Mouse (Mus musculus) heart, adult 8-10 months (tissue): ENCODE measurements around the gene C2cd3. TPM values are rescaled to one million over a fixed set of nuclear protein-coding genes. Genes with fewer than 3 reads are reported as not detected.
A peak's percentile ranks its signal among the peaks of the same experiment; 100 is the strongest.

ENCODE experiments used
- DNase-seq: peaks from one replicate; pipeline ENCODE4 v3.0.0; 2022; ENCODE audit warnings: low spot score
- total RNA-seq, 4 experiments: library from RNA; stranded (reverse); gene quantifications; 2 replicates each; pipeline ENCODE4 v1.2.4; 2022

The C2cd3 gene
- total RNA-seq, 4 experiments from 2014 or later: 7.5 to 9.7 (median 8.5) TPM

DNA sequence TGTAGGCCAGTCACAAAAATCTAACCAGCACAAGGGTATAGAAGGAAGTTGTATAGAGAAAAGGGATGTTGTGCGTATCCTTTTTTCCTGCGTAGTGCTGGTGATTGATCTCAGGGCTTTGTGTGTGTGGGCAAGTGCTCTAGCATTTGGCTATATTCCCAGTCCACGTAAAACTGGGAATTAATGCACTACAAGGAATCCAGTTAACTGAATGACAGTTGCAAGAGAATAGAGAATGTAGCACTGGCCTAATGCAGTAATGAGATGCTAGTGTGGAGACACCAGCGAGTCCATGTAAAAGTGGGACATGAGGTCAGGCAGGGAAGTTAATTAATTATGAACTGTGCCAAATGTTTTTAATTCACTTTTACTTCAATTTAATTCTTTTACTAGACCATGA, 30.7 kb downstream of the C2cd3 start:
- no peak for DNase-seq

DNA sequence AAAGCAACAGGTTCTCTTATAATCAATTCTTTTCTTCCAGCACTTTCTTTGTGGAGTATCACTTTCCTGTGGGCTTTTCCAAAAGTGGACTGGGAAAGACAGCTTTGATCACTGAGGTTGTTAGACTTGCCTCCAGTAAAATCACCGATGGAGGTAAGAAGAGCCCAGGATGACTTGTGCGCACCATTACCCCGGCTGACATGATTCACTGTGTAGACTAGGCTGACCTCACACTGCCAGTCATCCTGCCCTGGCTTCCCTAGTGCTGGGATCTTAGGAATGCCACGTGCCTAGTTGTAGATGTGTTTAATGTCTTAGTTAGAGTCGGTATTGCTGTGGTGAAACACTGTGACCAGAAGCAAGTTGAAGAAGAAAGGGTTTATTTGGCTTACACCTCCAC, 35.6 kb downstream of the C2cd3 start:
- no peak for DNase-seq

DNA sequence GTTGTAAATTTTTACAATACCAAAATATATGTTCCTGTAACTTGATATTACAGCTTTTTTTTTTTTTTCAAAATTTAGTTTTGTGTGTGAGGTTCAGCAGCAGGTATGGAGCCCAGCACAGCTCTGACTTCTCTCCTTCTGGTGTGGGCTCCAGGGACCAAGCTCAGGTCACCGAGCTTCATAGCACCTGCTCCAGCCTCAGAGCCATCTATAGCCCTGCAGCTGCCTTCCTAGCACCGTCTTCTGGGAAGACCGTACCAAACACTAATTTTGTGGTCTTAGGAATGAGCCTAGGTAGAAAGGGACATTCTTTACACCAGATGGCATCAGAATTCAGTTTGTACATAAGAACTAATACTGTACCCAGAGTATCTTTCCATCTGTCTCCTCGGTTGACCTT, 36.7 kb downstream of the C2cd3 start:
- no peak for DNase-seq

DNA sequence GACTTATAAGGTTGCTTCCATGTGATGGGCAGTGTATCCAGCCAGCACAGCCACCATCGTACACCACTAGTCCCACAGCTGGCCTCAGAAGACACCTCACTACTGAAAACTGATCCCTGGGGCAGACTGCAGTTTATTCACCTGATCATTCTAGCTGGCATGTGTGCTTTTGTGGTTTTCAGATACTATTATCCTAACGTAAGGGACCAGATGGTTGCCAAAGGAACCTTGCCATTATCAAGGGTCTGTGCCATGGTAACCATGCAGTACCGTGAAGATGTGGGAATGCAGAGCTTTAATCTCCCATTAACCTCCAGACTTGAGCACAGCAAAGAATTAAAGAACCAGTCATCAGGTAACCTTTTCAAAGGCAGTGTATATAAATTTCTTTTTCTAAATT, 53.8 kb downstream of the C2cd3 start:
- no peak for DNase-seq

DNA sequence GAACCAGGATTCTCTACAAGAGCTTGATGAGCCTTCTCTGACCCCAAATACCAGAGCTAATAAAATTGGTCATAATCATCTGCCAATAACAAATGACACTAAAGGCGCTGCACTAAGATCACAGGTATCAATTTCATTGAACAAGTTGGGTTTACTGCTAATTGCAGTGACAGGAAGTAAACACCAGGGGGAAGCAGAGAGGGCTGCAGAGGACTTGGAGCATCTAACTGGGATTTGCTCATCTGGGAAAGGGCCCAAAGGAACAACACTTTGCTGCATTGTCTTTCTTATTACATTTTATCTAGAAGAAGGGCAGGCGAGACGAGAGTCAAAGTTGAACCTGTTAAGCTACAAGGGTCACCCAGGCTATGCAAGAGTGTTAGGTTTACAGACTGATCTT, 57.1 kb downstream of the C2cd3 start:
- DNase-seq: peak; percentile 68

DNA sequence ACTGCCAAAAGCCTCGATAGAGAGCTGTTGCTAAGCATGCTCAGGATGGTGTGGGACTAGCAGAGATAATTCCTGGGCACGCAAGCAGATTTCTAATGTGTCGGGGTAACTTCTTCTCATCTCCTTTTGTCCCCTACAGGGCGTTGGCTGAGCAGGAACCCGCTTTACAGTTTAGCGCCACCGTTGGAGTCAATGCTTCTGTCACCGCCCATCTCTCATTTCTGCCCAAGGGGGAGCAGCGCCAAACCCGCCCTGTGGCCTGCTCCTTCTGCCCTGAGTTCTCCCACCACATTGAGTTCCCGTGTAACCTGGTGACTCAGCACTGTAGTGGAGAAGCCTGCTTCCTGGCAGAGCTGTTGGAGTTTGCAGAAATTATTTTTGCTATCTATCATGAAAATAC, 57.9 kb downstream of the C2cd3 start:
- DNase-seq: peak; percentile 35

DNA sequence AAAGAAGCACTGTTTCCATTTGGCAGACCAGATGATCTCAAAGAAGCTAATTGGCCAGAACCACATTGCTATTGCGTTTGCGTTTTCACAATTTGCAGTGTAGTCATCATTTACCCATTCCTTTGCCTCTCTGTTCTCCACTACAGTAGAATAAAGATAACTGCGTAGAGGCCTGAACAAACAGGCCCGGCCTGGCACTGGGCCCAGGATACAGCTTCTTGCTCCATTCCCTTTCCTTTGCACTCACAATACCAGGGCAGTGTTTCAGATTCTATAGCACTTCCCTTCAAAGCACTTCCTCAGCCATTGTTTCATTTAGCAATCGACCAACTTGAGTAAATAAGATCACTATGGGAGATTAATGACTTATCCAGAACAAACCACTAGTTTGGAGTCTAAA, 59.1 kb downstream of the C2cd3 start:
- peak; percentile 78 for DNase-seq

DNA sequence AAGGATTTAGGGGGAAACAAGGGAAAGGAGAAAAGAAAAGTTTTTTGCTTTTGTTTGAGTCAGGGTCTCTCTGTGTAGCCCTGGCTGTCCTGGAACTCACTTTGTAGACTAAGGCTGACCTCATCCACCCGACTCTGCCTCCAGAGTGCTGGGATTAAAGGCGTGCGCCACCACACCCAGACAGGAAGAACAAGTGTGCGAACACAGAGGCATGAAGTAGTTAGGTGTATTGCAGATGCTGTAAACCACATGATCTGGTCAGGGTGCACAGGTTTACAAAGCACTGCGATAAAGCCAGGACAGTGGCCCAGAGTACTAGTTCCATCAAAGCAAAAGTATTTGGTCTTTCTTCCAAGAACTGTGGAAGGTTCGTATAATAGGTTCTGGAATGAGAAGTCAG, 61.3 kb downstream of the C2cd3 start:
- no peak for DNase-seq

DNA sequence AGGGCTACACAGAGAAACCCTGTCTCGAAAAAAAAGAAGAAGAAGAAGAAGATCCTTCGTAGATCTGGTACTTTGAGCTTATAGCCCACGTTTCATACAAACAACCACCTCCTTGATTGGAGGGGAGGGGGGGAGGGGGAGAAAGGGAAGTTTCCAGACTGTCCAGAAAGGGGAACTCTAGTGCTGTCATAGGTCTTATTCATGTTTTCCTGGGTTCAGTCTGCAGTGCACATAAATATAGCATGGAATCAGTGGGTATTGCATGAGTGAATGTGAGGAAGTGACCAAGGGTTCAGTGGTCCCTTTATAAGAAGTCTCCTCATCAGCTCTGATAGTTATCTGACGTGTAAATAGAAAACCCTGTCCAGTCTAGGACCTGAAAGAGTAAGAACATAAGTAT, 71.7 kb downstream of the C2cd3 start:
- no peak for DNase-seq

DNA sequence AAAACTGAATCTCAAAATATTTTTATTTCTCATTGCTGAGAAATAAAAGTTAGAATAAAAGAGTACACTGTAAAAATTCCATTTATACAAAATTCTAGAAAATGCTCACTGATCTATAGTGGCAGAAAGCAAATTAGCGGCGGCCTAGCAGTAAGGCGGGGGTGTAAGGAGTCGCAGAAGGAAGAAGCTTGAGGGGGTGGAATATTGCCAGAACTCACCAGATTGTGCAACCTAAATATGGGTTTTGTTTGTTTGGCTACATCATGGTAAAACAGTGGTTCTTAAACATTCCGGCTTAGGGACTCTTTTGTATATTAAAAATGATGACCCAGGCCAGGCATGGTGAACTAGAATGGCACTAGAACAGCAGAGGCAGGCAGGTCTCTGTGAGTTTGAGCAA, 74.2 kb downstream of the C2cd3 start:
- DNase-seq: no peak

DNA sequence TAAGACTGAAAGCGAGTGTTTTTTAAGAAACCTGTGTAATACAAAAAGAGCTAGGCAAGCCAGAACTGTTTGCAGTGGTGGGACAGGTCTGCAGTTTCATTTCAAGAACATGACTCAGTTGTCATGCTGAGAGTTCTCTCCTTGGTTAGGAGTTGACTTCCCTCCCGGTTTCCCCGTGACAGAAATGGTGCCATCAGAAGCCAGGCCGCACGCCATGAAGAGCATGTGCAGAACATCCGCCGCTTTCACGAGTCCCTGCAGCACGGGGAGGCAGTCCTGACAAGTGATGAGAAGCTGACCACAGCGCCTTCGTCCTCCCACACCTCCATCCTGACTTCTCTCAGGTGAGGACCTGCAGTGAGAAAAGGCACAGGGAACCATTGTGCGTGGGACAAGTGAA, 76.5 kb downstream of the C2cd3 start:
- DNase-seq: no peak

DNA sequence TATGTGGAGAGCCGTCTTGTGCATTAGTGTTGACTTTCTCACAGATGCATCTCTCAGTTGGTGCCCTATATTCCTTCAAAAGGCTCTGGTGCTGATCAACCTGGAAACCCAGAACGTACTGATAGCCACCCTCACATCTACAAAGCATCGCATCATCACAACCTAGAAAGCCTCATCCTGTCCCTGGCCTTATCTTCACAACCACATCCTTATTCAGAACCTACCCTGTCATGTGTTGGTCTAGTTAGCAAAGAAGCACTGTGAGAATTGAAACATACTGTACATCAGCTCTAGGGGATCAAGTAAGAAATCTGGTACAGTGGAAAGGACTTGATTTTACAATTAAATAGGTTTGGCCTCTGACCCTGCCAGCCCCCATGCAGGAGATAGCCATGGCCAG, 77.0 kb downstream of the C2cd3 start:
- DNase-seq: no peak

DNA sequence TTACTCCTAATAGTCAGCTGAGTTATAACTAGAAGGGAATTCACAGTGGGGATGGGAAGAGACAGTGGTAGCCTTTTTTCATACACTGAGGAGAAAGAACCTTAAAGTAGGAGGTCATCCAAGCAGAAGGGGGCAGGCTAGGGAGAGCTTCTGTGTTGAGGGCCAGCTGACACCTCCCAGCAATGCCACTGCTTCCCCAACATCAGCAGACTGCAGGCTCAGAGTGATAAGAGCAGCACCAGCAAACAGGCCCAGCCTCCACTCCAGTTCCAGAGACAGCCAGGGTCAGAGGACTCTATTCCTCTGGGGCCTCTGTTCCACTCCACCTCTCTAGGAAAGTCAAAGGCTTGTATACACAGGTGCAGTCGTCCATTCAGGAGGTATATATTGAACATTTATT, 86.1 kb downstream of the C2cd3 start:
- no peak for DNase-seq

DNA sequence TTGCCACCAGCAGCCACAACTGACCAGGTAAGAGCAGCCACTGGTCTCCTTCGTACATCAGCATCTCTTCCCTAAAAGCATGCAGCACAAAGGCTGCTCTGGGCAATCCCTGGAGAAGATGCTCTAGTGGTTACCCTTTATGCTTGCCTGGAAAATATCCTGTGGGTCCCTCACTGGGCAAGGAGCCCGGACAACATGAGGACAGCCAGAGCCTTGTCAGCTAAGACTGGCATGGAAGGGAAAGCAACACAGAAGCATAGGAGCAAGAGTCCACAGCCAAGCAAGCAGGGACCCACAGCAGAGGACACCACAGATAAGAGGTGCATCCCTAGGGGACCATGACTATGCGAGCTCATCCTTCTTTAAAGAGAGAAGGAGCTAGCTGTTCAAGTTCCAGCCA, 87.8 kb downstream of the C2cd3 start:
- DNase-seq: no peak

DNA sequence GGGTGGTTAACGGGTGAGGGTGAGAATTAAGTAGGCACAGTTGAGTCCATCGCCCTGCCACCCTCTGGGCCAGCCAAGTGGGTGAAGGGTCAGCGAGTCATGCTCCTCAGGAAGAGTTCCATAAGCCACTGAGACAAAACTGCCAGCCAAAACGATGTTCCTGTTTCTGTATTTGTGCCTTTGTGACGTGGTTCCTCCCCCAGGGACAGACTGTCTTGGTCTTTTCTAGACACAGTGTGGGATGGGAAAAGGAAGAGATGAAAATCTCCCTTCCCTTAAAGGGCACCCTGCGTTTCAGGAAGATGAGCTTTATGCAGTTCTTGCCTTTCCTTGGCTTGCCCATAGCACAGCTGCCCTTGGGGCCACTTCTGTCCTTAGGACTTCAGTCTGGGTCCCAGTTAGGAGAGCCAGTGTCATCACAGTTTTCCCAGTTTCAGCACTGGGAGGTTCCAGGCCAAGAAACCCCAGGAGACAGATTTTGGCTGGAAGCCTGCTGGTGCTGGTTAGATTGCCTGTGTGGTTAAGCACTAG, 89.7 kb downstream of the C2cd3 start:
- peak; percentile 87 for DNase-seq

DNA sequence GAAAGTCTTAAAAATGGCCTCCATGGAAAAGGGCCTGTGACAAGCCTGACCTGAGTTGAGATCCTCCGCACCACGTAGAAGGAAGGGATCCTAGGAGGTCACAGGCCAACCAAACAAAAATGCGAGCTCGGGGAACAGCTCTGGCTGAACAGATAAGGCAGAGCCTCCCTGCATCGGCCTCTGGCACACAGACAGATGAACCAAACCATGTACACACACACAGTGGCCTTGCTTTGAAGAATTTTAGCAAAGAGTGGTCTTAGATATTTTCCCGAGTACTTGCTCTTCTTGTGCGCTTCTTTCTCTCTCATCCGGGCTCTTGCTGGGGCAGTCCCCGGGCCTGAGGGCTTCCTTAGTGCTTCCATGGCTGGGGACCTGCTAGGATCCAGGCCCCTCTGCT, 91.2 kb downstream of the C2cd3 start:
- no peak for DNase-seq

DNA sequence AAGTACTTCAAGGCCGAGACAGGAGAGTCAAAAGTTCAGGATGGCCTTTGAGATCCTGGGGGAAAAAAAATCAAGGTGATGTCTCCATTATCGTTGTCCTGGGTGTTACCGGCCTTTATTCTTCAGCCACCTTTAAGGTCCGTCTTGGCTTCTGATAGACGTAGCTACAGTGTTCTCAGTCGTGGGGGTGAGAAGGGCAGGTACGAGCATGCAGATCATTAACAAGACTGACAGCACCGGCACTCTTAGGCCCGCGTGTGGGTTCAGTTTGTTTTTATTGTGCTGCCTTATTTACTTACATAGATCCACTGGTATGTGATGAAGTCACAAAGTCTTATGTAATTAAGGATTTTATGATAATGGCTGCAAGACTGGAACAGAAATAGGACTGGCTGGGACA, 91.7 kb downstream of the C2cd3 start:
- no peak for DNase-seq

DNA sequence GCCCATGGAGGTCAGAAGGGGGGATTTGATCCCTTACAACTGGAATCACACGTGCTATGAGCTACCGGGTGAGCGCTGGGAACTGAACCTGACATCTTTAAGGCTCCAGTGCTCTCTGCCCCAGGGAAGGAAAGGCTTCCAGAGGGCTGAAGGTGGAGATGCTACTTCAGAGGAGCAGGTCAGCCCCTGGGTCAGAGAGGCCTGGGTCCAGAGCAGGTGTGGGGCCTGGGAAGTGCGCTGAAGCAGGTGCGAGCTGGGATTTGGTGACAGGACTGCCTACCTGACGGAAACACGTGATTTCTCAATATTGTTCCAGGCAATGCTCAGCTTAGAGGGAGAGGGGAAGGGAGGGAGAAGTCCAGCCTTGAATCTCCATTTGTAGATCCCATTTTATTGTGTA, 92.2 kb downstream of the C2cd3 start:
- DNase-seq: no peak

DNA sequence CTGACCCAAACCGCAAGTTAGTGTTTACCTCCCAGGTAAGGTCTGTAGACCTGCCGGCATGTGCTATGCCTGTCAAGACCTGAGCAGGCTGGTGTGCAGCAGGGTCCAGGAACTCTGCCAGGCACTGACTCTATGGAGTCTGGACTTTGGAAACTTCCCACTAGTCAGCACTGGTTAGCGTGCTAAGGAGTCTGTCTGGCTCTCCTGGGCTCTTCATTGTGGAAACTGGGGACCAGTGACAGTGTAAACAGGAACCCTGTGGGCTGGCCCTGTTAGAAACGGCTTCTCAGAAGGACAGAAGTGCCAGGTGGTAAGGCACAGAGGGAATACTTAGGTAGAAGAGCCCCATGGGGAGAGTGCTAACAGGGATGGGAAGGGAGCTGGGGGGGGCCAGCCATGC, 93.2 kb downstream of the C2cd3 start:
- no peak for DNase-seq

DNA sequence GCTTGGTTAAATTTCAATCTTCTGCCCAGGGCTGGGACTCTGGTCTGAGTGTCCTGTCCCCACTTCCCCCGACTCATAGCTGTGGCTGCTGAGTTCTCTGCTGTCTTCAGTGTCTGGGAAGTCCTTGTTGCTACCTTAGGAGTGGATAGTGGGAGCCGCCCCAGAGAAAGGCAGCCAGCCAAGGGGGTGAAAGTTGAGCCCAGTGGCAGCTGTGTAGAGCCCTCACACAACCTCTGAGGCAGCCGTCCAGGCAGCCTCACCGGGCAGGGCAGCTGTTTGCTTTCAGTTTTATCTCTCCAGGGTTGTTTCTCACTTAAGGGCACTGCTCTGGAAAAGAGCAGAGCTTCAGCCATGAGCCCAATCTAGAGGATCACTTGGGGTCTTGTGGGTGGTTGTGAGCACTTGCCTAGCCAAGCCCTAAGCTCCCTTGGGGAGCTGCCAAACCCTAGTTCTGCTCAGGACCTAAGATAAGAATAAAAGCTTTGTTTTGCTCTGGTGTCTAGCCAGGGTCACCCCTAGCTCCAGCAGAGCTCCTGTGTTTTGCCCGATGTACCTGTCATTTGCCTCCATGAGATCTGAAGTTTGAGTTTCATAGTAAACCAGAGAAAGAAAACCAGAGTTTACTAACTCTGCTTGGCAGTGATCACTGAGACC, 93.8 kb downstream of the C2cd3 start:
- peak; percentile 87 for DNase-seq

DNA sequence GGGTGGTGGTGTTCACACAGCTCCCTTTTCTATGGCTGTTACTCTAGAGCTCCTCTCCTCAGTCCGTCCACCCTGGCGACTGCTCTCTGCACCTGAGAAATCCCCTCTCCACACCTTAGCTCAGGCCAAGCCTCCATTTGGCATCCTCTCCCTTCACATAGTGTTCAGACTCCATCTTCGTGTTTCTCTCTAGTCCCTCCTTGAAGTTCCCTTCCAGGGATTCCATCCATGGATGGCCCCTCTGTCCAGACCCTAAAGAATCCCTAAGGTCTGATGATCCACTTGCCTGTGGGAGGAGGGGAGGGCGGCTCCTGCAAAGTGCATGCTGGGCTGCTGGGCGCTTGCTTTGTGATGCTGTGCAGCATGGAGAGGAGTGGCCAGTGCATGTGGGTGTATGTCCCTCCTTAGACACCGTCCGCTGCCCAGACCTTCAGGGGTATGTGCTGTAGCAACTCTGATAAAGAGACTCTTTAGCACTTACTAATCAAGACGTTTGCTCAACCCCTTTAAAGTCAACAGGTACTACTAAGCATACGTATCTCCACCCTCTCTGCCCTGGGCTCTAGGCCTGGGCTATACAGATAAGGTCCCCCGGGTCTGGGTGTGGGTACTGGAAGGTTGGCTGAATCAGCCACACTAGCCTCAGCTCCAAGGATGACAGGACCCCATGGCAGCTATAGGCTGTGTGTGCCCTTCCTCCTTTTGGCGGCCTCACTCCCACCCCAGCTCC, 94.9 kb downstream of the C2cd3 start:
- no peak for DNase-seq

DNA sequence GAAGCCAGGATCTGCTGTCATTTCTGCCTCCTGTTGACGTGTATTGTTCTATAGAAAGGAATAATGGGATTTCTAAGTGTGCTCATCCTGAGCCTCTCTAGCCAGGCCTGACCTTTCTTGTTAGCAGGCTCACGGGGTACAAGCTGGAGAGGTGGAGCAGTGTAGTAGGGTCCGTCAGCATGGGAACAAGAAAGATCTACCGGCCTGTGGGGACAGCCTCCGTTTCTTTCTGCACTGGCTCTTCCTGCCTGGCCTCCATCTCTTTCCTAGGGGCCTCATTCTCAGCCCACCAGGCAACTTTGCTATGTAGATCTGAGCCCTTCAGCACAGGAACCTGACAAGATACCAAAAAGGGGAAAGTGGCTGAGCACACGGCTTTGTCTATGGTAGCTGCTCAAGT, 96.7 kb downstream of the C2cd3 start:
- no peak for DNase-seq

DNA sequence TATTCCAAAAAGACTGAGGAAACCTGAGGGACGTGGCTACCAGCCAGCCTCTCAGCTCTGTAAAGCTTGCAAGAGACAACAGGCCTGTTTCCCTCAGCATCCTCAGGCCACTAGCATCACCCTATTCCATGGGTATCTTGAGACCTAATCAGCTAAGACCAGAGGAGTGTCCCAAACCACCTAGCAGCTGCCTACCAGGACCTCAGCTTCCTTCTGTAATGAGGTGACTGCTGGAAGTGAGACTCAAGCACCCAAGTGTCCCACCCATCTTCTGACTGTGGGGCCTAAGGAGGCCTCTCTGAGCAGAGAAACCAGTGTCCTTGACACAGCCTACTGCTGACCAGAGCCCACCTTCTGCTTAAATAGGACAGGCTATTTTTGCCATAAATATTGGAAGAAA, 97.5 kb downstream of the C2cd3 start:
- no peak for DNase-seq
